Mouse (Mus musculus): ENCODE results near the gene Pqlc2. TPM values are rescaled to one million over a fixed set of nuclear protein-coding genes. Genes with fewer than 3 reads are reported as not detected.

Gene Pqlc2
- polyA plus RNA-seq (2014; fragmentation: Nextera tagmentation; extraction: Ambion mirVana): 10.4 and 13.3 TPM in 2 replicates

GRCm38 (mm10) chr4:139310171-139310898, at the start of gene Pqlc2, which contains the start of gene Akr7a5:
Gene Pqlc2 (minus strand): TSS chr4:139310708.
Gene Akr7a5 (plus strand): TSS chr4:139310744.
- peak within 1 kb of the TSS; percentile 76 for H3K27ac ChIP-seq (ENCODE audit: low read depth, low read length)
- H3K9me3 ChIP-seq (ENCODE audit: control insufficient read depth, low read length): no peaks in the 10 kb centered on the region
- H3K27me3 ChIP-seq (ENCODE audit: control insufficient read depth, insufficient read depth, low read length): no peaks in the 10 kb centered on the region
- under 1% methylated on average over 62 of the region's 63 CpGs for WGBS
- peaks cover 16% of the 10 kb centered on the region for H3K36me3 ChIP-seq (ENCODE audit: control insufficient read depth, insufficient read depth, low read length)
- peak within 1 kb of the TSS; percentile 95 for H3K4me2 ChIP-seq (replicated peaks; ENCODE audit: low read depth, low read length)
- H3K4me1 ChIP-seq (ENCODE audit: control insufficient read depth, insufficient read depth, low read length): peaks cover 13% of the 10 kb centered on the region
- H3K9ac ChIP-seq (ENCODE audit: low read depth, low read length): peak within 1 kb of the TSS; percentile 81
- H3K4me3 ChIP-seq (ENCODE audit: low read length): peak within 1 kb of the TSS; percentile 83
- peak; percentile 88 for ATAC-seq (ENCODE audit: low FRiP score, low TSS enrichment)

DNA sequence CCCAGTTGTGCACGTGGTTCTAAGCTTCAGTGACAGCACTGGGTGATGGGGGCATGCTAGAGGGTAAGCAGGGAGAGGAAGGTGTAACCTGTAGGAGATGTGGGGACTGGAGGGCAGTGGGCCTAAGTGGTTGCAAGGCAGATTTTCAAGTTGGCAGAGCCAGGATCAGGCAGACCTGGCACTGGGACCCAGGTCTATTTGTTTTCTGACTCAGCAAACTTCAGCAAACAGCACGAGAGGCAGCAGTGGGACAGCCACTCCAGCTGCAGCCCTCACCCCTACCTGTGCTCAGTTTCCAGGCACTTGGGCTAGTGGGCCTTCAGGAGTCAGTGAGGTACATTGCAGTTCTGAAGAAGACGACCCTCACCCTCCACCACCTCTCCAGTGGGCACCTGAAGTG, 46.7 kb upstream of the Pqlc2 start:
- no peaks in the 10 kb centered on the region for H3K9me3 ChIP-seq (ENCODE audit: control insufficient read depth, low read length)
- ATAC-seq (ENCODE audit: low FRiP score, low TSS enrichment): no peak
- no peaks in the 10 kb centered on the region for H3K4me1 ChIP-seq (ENCODE audit: control insufficient read depth, insufficient read depth, low read length)
- WGBS: 94% methylated on average over 3 of the region's 3 CpGs
- no peak overlapping the region for H3K4me3 ChIP-seq (ENCODE audit: low read length)
- peaks cover 73% of the 10 kb centered on the region for H3K36me3 ChIP-seq (ENCODE audit: control insufficient read depth, insufficient read depth, low read length)
- H3K27ac ChIP-seq (ENCODE audit: low read depth, low read length): no peak overlapping the region
- H3K27me3 ChIP-seq (ENCODE audit: control insufficient read depth, insufficient read depth, low read length): no peaks in the 10 kb centered on the region
- no peak overlapping the region for H3K4me2 ChIP-seq (replicated peaks; ENCODE audit: low read depth, low read length)
- H3K9ac ChIP-seq (ENCODE audit: low read depth, low read length): no peak overlapping the region

DNA sequence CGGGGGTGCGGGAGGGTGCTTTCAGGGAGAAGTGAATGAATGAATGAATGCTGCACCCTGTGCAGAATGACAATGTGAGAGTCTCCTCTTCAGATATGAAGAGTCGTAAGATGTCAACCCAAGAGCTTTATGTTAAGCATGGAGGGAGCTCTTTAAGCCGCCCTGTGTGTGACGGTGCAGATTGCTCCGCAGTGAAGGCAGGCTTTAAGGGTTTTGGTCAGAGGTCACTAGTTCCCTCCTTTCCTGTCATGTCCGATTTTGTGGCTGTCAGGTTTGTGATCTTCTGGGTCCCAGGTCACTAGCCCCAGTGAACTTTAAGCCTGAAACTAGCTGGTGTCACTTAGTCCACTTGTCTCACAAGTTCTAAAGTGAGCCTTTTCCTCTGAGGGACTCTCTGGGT, 42.3 kb upstream of the Pqlc2 start:
- H3K9ac ChIP-seq (ENCODE audit: low read depth, low read length): peak overlapping the region; percentile 91
- no peak for ATAC-seq (ENCODE audit: low FRiP score, low TSS enrichment)
- H3K4me2 ChIP-seq (replicated peaks; ENCODE audit: low read depth, low read length): peak overlapping the region; percentile 92
- peaks cover 49% of the 10 kb centered on the region for H3K36me3 ChIP-seq (ENCODE audit: control insufficient read depth, insufficient read depth, low read length)
- peak overlapping the region; percentile 98 for H3K27ac ChIP-seq (ENCODE audit: low read depth, low read length)
- no peaks in the 10 kb centered on the region for H3K27me3 ChIP-seq (ENCODE audit: control insufficient read depth, insufficient read depth, low read length)
- H3K4me1 ChIP-seq (ENCODE audit: control insufficient read depth, insufficient read depth, low read length): peaks cover 9% of the 10 kb centered on the region
- peak overlapping the region; percentile 80 for H3K4me3 ChIP-seq (ENCODE audit: low read length)
- WGBS: 0% methylated on average over 7 of the region's 7 CpGs
- H3K9me3 ChIP-seq (ENCODE audit: control insufficient read depth, low read length): no peaks in the 10 kb centered on the region

DNA sequence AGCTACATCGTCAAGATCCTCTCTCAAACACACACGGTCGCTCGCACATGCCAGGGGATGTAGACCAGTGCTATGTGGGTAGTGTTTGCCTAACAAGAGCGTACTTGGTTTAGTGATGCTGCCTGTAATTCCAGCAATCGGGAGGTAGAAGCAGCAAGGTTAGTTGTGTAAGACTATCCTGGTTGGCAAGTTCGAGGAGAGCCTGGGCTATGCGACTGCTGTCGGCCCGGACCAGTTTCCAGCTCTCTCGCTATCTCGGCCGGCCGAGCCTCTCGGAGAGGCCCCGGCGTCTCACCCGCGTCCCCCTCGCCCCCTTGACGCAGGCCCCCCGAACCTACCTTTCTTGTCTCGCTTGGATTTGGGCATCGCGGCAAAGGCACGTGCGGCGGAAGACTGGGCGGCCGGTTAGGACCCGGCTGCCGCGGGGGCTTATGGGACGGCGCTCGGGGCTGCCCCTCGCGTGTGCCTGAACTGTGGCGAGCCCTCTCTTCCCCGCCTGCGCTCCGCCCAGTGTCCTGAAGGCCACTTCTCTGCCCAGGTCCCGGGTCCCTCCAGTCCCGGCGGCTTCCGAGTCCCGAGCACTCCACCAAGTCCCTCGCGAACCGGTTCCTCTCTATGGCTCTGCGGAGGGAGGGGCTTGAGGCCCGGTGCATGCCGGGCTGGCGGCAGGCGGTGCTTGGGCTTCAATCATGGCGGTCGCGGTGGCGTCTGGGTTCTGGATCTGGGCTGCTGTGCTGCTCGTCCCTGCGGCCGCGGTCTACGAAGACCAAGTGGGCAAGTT, 41.6 kb upstream of the Pqlc2 start, which contains the start of the genes Mrto4, Emc1 and Ubr4:
Mrto4 (minus strand) TSS at position 646 of the 781 bp plus-strand sequence.
Emc1 (plus strand) TSS at position 657 of the 781 bp plus-strand sequence.
Ubr4 (plus strand) TSS at position 679 of the 781 bp plus-strand sequence.
- Histone ChIP-seq H3K36me3 (ENCODE audit: control insufficient read depth, insufficient read depth, low read length) (peaks cover 48% of the 10 kb centered on the region), H3K27ac (ENCODE audit: low read depth, low read length) (peak within 1 kb of the TSS; percentile 98), H3K4me3 (ENCODE audit: low read length) (peak within 1 kb of the TSS; percentile 80), H3K4me2 (replicated peaks; ENCODE audit: low read depth, low read length) (peak within 1 kb of the TSS; percentile 92), H3K9ac (ENCODE audit: low read depth, low read length) (peak within 1 kb of the TSS; percentile 91), H3K9me3 (ENCODE audit: control insufficient read depth, low read length) (no peaks in the 10 kb centered on the region), H3K4me1 (ENCODE audit: control insufficient read depth, insufficient read depth, low read length) (peaks cover 9% of the 10 kb centered on the region), H3K27me3 (ENCODE audit: control insufficient read depth, insufficient read depth, low read length) (no peaks in the 10 kb centered on the region)
- ATAC-seq (ENCODE audit: low FRiP score, low TSS enrichment): peak; percentile 95
- under 1% methylated on average over 64 of the region's 64 CpGs for WGBS

DNA sequence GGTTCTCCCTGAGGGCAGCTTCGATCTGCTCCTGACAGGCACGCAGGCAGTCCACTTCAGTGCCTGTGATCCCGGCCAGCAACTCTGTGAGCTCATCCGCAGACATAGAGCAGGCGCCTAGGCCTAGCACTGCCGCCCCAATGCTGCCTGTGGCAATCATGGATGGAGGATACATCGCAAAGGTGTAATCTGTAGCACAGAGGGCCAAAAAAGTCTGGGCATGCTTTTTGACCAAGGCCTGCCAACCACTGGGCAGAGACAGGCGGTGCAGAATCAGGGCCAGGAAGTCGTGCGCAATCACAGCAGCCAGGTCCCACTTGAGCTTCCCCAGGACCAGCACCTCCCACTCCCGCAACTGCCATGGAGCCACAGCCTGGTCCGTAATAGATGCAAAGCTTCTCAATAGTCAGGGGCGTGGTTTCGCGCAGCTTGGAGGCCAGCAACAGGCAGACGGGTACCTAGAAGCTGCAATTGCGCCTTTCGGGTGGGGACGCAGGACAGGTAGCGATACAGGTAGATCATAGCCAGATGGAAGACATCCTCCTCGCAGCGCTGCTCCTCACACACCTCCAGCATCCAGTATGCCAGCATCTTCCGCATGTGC, 35.0 kb upstream of the Pqlc2 start:
- no peaks in the 10 kb centered on the region for H3K27me3 ChIP-seq (ENCODE audit: control insufficient read depth, insufficient read depth, low read length)
- no peak overlapping the region for H3K9ac ChIP-seq (ENCODE audit: low read depth, low read length)
- no peak overlapping the region for H3K27ac ChIP-seq (ENCODE audit: low read depth, low read length)
- 80% methylated on average over 23 of the region's 23 CpGs for WGBS
- no peak overlapping the region for H3K4me3 ChIP-seq (ENCODE audit: low read length)
- no peak for ATAC-seq (ENCODE audit: low FRiP score, low TSS enrichment)
- peaks cover 44% of the 10 kb centered on the region for H3K36me3 ChIP-seq (ENCODE audit: control insufficient read depth, insufficient read depth, low read length)
- H3K9me3 ChIP-seq (ENCODE audit: control insufficient read depth, low read length): no peaks in the 10 kb centered on the region
- H3K4me2 ChIP-seq (replicated peaks; ENCODE audit: low read depth, low read length): no peak overlapping the region
- H3K4me1 ChIP-seq (ENCODE audit: control insufficient read depth, insufficient read depth, low read length): no peaks in the 10 kb centered on the region

DNA sequence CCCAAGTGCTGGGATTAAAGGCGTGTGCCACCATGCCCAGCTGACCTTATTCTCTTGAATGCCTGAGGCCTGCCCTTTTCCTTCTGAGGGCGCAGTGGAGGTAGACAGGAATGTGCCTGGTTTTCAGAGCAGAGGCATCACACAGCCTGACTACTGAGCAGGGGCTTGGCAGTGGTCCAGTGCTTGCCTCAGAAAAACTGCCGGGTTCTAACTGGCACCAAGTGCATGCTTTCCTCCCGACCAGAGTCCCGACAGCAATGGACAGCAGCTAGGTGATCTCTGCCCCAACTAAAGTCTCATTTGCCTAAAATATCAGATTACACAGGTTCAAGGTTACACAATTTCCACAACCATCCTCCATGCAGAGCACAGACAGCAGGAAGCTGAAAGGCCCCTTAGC, 33.2 kb upstream of the Pqlc2 start:
- ATAC-seq (ENCODE audit: low FRiP score, low TSS enrichment): no peak
- no peak overlapping the region for H3K4me3 ChIP-seq (ENCODE audit: low read length)
- no peaks in the 10 kb centered on the region for H3K9me3 ChIP-seq (ENCODE audit: control insufficient read depth, low read length)
- WGBS: 59% methylated on average over 5 of the region's 5 CpGs
- H3K36me3 ChIP-seq (ENCODE audit: control insufficient read depth, insufficient read depth, low read length): peaks cover 34% of the 10 kb centered on the region
- H3K4me1 ChIP-seq (ENCODE audit: control insufficient read depth, insufficient read depth, low read length): no peaks in the 10 kb centered on the region
- no peaks in the 10 kb centered on the region for H3K27me3 ChIP-seq (ENCODE audit: control insufficient read depth, insufficient read depth, low read length)
- H3K9ac ChIP-seq (ENCODE audit: low read depth, low read length): no peak overlapping the region
- H3K27ac ChIP-seq (ENCODE audit: low read depth, low read length): no peak overlapping the region
- no peak overlapping the region for H3K4me2 ChIP-seq (replicated peaks; ENCODE audit: low read depth, low read length)

DNA sequence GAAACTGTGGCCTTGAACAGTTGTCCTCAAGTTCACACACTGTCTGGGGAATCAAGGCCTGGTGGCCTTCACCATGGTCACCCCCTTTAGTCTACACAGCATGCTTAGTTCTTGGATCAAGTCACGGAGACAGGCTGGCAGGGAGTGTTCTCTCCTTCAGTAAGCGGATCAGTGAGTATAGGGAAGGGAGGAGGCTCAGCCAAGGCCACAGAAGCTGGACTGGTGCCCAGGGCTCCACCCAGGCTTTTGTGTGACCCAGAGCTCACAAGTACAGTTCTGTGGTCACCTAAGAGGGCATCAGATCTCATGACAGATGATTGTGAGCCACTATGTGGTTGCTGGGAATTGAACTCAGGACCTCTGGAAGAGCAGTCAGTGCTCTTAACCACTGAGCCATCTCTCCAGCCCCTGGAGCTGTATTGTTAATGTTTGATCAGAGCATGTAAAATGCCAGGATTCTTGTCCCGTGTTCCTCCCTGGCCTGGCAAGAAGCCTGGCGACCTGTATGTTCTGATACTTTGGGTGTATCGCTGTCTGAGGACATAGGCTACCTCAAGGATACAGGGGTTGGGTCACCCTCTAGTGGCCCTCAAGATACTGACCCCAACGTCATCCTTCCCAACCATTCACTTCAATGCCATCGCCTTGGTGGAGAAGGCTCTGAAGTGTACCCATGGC, 31.2 kb upstream of the Pqlc2 start:
- H3K36me3 ChIP-seq (ENCODE audit: control insufficient read depth, insufficient read depth, low read length): peaks cover 15% of the 10 kb centered on the region
- H3K27me3 ChIP-seq (ENCODE audit: control insufficient read depth, insufficient read depth, low read length): no peaks in the 10 kb centered on the region; the same call in 1 of the 2 replicates
- no peaks in the 10 kb centered on the region for H3K9me3 ChIP-seq (ENCODE audit: control insufficient read depth, low read length)
- H3K9ac ChIP-seq (ENCODE audit: low read depth, low read length): no peak overlapping the region
- no peaks in the 10 kb centered on the region for H3K4me1 ChIP-seq (ENCODE audit: control insufficient read depth, insufficient read depth, low read length)
- ATAC-seq (ENCODE audit: low FRiP score, low TSS enrichment): no peak
- H3K27ac ChIP-seq (ENCODE audit: low read depth, low read length): no peak overlapping the region
- 77% methylated on average over 7 of the region's 7 CpGs for WGBS
- no peak overlapping the region for H3K4me3 ChIP-seq (ENCODE audit: low read length)
- no peak overlapping the region for H3K4me2 ChIP-seq (replicated peaks; ENCODE audit: low read depth, low read length)

DNA sequence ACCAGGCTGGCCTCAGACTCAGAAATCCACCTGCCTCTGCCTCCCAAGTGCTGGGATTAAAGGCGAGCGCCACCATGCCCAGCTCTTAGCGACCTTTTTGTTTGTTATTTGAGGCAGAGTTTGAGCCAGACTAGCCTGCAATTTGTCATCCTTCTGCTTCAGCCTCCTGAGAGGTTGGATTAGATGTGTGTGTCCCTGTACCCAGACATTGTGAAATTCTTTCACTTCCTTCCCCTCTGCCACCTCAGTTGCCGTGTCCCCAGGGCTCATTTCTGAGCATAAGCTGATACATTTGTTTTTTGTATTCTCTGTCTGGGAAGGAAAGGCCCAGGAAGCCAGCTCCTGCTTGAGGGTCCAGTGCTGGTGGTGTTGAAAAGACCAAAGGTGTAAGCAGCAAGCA, 30.3 kb upstream of the Pqlc2 start:
- 73% methylated on average over 4 of the region's 4 CpGs for WGBS
- Histone ChIP-seq H3K4me2 (replicated peaks; ENCODE audit: low read depth, low read length) (no peak overlapping the region), H3K9ac (ENCODE audit: low read depth, low read length) (no peak overlapping the region), H3K36me3 (ENCODE audit: control insufficient read depth, insufficient read depth, low read length) (peaks cover 6% of the 10 kb centered on the region), H3K27me3 (ENCODE audit: control insufficient read depth, insufficient read depth, low read length) (no peaks in the 10 kb centered on the region; the same call in 1 of the 2 replicates), H3K4me1 (ENCODE audit: control insufficient read depth, insufficient read depth, low read length) (no peaks in the 10 kb centered on the region), H3K27ac (ENCODE audit: low read depth, low read length) (no peak overlapping the region), H3K9me3 (ENCODE audit: control insufficient read depth, low read length) (no peaks in the 10 kb centered on the region), H3K4me3 (ENCODE audit: low read length) (no peak overlapping the region)
- ATAC-seq (ENCODE audit: low FRiP score, low TSS enrichment): no peak
